Mouse (Mus musculus) midbrain, embryonic 10.5 days (tissue): ENCODE results near the gene Shank1. TPM values are rescaled to one million over a fixed set of nuclear protein-coding genes. Genes with fewer than 3 reads are reported as not detected.
A peak's percentile ranks its signal among the peaks of the same experiment; 100 is the strongest.

Source experiments
- DNase-seq: peaks from one replicate; pipeline ENCODE4 v3.0.0-alpha.2; 2017; ENCODE audit warnings: low spot score
- H3K27ac ChIP-seq: fragments of 300-500 bp; sonication (generic); replicated peaks from 2 replicates; pipeline ENCODE4 v1.5.1; 2016; ENCODE audit warnings: mild to moderate bottlenecking
- H3K27me3 ChIP-seq: fragments of 300-500 bp; sonication (generic); 2 replicates; pipeline ENCODE4 v1.6.1; 2016; ENCODE audit warnings: low read depth, mild to moderate bottlenecking; ENCODE audit not compliant: poor library complexity, severe bottlenecking
- H3K36me3 ChIP-seq: fragments of 300-500 bp; sonication (generic); 2 replicates; pipeline ENCODE4 v1.6.1; 2016; ENCODE audit warnings: mild to moderate bottlenecking, moderate library complexity
- H3K4me1 ChIP-seq: fragments of 300-500 bp; sonication (generic); 2 replicates; pipeline ENCODE4 v1.6.1; 2016
- H3K4me3 ChIP-seq: fragments of 300-500 bp; sonication (generic); 2 replicates; pipeline ENCODE4 v1.5.1; 2016; ENCODE audit warnings: mild to moderate bottlenecking, moderate library complexity
- H3K9me3 ChIP-seq: fragments of 300-500 bp; sonication (generic); replicated peaks from 2 replicates; pipeline ENCODE4 v1.6.1; 2016; ENCODE audit warnings: mild to moderate bottlenecking
- WGBS: fragments of 180-500 bp; shearing (Covaris S2); methylation state at CpG from one replicate; pipeline ENCODE4 v1.1.7; 2016; 5-methylcytosine and 5-hydroxymethylcytosine counted together
- polyA plus RNA-seq: library from polyadenylated mRNA; unstranded; fragments of >200 nt; fragmentation: Nextera tagmentation; extraction: Ambion mirVana; gene quantifications from 2 replicates; pipeline ENCODE4 v1.2.1, GENCODE M21; 2016

Gene Shank1
- polyA plus RNA-seq, 1 experiment from 2014 or later: 1.5 TPM

DNA sequence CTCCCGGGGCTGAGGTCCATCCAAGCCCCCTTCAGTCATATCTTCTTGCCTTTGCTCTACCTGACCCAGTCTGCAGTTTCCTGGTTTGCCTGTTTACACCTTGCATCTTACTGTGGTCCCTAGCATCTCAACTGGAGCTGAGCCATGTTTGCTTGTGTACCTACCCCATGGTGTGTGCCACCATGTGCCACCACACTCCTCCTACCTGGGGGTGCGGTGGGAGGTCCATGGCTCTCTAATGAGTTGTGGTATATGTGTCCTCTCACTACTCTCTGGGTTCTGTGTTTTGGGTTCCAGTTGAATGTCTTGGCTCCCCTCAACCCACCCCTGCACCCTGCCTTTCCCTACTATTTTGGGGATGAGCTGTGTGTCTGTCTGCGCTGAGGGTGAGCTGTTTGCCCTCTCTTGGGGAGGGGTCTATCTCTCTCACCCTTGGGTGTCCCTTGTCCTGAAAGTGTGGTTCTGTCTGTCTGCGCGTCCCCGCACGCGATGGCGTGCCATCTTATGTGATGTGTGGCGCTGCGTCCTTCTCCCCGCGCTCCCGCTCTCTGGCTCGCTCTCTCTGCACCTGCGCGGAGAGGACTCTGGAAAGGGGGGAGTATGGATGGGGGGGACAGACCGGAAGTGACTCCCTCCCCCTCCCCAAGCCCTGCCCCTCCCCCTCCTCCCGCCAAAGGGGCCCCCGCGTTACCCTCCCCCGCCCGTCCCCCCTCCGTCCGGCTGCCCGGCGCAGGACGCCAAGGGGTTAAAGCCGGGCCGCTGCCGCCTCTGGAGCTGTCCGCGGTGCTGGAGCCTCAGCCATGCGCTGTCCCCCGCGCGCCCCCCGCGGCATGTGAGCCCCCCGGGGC is 25.2 kb downstream of the Shank1 start:
- Histone ChIP-seq H3K4me1 (peaks cover 25% of the 10 kb centered on the region), H3K4me3 (peak overlapping the region; percentile 65), H3K36me3 (no peaks in the 10 kb centered on the region), H3K27me3 (peaks cover 73% of the 10 kb centered on the region), H3K27ac (peak overlapping the region; percentile 70), H3K9me3 (no peaks in the 10 kb centered on the region)
- 4% methylated on average over 30 of the region's 40 CpGs for WGBS
- peak; percentile 64 for DNase-seq

DNA sequence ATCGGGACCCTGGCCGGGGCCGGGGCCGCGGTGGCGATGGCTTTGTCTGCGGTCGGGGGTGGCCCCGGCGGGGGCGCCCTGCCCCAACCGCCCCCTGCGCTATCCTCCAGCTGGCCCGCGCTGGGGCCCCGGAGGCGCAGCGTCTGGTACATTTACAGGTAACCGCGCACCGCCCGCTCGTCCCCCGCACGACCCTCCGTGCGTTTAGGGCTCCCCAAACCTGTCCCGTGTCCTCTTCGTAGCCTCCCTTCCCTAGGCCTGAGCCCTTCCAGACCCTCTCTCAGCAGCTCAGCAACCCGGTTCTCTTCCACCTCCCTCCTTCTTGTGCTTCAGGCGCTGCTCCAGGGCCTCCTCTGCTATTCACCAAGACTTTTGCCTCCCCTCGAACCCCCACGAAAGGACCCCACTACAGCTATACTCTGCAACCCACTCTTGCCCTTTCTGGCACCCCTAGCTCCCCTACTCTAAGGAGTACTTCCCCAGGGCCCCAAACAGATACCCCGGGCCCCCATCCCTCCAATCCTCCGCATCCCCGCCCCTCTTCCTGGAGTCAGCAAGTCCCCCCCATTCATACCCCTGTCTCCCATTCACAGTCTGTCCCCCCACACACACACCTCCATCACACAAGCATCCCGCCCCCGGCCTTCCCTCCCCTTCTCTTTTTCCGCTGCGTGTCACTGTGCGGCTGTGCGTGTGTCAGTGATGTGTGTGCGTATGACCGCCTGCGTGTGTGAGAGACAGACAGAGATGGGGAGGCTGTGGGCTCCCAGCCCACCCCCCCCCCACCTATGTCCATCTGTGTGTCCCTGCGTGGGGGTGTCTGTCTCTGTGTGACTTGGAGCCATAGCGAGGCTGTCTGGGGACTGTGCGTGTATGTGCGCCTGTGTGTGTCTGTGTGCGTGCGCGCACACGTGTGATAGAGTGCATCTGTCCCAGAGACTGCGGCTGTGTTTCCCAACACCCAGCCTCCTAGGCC is 26.3 kb downstream of the Shank1 start:
- H3K27ac ChIP-seq: peak overlapping the region; percentile 70
- H3K4me3 ChIP-seq: peak overlapping the region; percentile 65
- 2% methylated on average over 52 of the region's 54 CpGs for WGBS
- H3K4me1 ChIP-seq: peaks cover 25% of the 10 kb centered on the region
- no peaks in the 10 kb centered on the region for H3K9me3 ChIP-seq
- no peaks in the 10 kb centered on the region for H3K36me3 ChIP-seq
- peak; percentile 21 for DNase-seq
- peaks cover 84% of the 10 kb centered on the region for H3K27me3 ChIP-seq

DNA sequence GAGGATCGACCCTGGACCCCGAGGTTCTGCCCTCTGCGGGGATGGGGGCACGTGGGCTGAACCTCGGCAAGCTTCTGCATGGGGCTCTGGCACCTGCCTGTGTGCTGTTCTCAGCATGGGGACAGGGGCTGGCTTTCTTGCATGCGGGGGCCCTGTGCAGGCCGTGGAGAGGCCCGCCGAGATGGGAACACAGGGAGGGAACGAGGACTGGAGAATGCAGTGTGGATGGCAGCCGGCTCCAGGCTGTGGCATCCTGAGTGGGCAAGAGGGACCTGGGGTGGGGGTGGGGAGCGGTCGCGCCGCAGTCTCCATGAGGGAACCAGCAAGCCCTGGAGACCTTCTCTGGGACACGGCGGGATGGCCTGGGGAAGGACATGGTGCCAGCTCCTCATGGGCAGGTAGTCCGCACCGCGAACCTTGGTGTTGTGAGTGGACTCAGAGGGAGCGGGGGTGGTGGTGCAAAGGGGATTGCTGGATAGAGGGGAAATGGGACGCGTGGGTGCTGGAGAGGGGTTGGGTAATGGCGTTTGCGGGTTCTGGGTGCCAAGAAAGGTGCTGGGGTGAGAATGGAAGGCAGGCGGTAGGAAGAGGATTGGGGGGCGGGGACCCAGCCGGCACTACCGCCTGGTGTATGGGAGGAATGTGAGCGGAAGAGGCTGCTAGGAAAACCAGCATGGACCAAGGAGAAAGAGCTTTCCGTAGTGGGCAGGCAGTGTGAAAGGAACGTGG is 27.2 kb downstream of the Shank1 start:
- Histone ChIP-seq H3K36me3 (no peaks in the 10 kb centered on the region), H3K27ac (no peak overlapping the region), H3K9me3 (no peaks in the 10 kb centered on the region), H3K4me1 (peaks cover 25% of the 10 kb centered on the region), H3K4me3 (peak overlapping the region; percentile 65), H3K27me3 (peaks cover 92% of the 10 kb centered on the region)
- 4% methylated on average over 32 of the region's 32 CpGs for WGBS
- no peak for DNase-seq

DNA sequence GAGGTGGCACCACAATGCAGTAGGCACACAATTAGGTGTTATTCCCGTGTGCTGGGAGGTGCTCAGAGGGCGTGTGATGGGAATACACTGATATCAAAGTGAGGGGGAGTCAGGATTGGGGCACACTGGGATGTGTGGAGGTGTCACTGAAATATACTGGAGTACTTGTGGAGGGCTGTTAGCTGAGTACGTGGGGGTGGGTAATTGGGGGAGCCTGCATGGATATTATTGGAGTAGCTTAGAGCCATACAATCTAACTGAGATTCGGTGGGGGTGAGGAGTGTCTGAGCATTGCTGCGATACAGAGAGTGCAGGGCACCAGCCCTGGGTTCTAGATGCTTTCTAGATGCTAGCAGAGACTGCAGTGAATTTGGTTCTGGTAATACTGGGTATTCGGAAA is 30.2 kb downstream of the Shank1 start:
- 78% methylated on average over 6 of the region's 6 CpGs for whole genome bisulfite sequencing
- Histone ChIP-seq H3K27ac (no peak overlapping the region), H3K27me3 (peaks cover 89% of the 10 kb centered on the region), H3K4me3 (no peak overlapping the region), H3K9me3 (no peaks in the 10 kb centered on the region), H3K4me1 (peaks cover 34% of the 10 kb centered on the region), H3K36me3 (peaks cover 9% of the 10 kb centered on the region; the same call in 1 of the 2 replicates)
- no peak for DNase-seq

DNA sequence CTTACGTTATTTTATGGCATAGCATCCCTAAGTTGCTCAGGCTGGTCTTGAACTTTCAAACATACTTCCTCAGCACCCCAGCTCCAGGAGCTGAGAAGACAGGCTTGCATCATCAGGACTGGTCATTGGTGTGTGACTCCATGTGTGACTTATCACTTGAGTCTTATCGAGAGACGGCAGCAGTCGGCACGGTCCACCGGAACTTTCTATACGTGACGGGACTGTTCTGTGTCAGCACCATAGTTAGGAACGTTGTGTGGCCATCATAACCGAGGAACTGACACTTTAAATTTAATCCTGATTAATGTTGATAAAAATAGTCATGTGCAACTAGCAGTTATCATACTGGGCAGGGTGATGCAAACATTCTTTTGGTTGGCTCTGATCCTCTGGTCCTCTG is 31.1 kb downstream of the Shank1 start:
- Histone ChIP-seq H3K27me3 (peaks cover 80% of the 10 kb centered on the region), H3K36me3 (peaks cover 15% of the 10 kb centered on the region; the same call in 1 of the 2 replicates), H3K27ac (no peak overlapping the region), H3K9me3 (no peaks in the 10 kb centered on the region), H3K4me1 (peaks cover 25% of the 10 kb centered on the region), H3K4me3 (no peak overlapping the region)
- 92% methylated on average over 10 of the region's 10 CpGs for WGBS
- no peak for DNase-seq

DNA sequence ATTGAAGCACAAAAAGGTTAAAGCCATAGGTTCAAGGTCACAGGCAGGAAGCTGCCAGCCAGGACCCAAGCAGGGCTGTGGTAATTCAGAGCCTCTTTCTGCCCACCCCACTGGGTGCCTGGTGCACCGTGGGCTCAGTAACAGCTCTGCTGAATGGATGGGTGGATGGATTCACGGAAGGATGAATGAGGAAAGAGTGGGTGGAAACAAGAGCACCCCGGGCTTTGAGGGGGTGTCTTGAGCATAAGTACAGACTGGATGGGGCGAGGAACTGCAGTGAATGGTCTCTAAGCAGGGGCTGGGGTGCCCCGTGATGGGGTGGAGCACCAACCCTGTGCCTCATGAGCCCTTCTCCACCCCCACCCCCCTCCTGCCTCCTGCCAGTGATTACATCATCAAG is 31.7 kb downstream of the Shank1 start:
- no peak for DNase-seq
- no peaks in the 10 kb centered on the region for H3K9me3 ChIP-seq
- H3K27ac ChIP-seq: no peak overlapping the region
- H3K4me1 ChIP-seq: peaks cover 19% of the 10 kb centered on the region
- 69% methylated on average over 5 of the region's 5 CpGs for WGBS
- peaks cover 15% of the 10 kb centered on the region; the same call in 1 of the 2 replicates for H3K36me3 ChIP-seq
- peaks cover 74% of the 10 kb centered on the region for H3K27me3 ChIP-seq
- H3K4me3 ChIP-seq: no peak overlapping the region

DNA sequence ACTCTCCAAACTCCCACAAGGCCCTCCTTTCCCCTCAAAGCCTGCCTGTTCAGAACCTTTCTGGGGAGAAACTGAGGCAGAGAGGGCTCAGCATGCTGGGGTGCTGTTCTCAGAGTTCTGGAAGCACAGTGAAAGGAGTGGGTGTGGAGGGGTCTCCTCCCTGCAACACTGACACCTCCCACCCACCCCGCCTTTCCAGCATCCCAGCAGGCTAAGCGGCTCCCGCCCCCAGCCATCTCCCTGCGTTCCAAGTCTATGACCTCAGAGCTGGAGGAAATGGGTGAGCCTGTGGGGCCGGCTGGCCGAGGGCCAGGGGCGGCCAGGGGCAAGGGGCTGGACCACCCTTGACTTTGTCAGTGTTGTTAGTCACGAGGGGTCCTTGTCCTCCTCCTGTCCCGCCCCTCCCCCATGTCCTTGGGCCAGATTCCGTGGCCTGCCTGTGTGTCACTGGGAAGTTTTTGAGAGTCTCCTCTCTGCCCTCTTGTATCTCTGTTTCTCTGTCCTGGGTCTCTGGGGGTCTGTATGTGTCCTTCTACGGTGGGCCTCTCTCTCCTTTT is 33.5 kb downstream of the Shank1 start:
- Histone ChIP-seq H3K27ac (0 out of 2 replicates have a peak overlapping the region, but pooled peaks have one; percentile 23), H3K4me1 (peaks cover 10% of the 10 kb centered on the region), H3K27me3 (peaks cover 73% of the 10 kb centered on the region), H3K4me3 (no peak overlapping the region), H3K36me3 (peaks cover 15% of the 10 kb centered on the region; the same call in 1 of the 2 replicates), H3K9me3 (no peaks in the 10 kb centered on the region)
- WGBS: 32% methylated on average over 11 of the region's 11 CpGs
- no peak for DNase-seq

DNA sequence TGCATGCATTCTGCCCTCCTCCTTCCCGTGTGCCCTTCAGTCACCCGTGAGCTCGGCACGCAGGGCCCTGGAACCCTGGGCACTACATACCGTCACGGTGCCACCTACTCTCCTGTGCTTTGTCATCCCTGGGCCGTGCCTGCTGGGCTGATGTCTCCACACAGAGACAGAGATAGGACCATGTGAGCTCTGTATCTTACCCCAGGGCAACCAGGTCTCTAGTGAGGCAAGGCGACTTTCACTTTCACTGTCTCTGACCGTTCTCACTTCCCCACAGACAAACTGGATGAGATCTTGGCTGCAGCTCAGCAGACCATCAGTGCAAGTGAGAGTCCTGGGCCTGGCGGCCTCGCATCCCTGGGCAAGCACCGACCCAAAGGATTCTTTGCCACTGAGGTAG is 34.6 kb downstream of the Shank1 start:
- Histone ChIP-seq H3K4me1 (peaks cover 10% of the 10 kb centered on the region), H3K4me3 (no peak overlapping the region), H3K27ac (no peak overlapping the region), H3K9me3 (no peaks in the 10 kb centered on the region), H3K27me3 (peaks cover 73% of the 10 kb centered on the region), H3K36me3 (peaks cover 15% of the 10 kb centered on the region; the same call in 1 of the 2 replicates)
- WGBS: 76% methylated on average over 12 of the region's 12 CpGs
- DNase-seq: no peak

DNA sequence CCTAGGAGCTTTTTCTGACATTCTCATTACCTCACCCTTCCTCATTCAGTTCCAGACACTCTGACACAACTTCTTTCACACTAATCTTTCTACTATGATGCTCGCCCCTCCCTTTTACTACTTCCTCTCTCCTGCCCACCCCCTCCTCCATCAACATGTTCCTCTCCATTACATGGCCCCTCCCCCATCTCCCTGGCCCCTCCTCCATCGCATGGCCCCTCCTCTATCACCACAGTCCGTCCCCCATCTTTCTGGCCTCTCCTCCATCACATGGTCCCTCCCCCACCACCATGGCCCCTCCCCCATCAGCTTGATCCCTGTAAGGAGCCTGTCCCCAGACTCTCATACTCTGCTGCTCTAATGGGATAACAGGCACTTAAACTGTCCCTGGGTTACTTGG is 39.0 kb downstream of the Shank1 start:
- Histone ChIP-seq H3K9me3 (no peaks in the 10 kb centered on the region), H3K27ac (no peak overlapping the region), H3K36me3 (peaks cover 15% of the 10 kb centered on the region; the same call in 1 of the 2 replicates), H3K4me1 (peaks cover 40% of the 10 kb centered on the region), H3K27me3 (peaks cover 78% of the 10 kb centered on the region), H3K4me3 (no peak overlapping the region)
- 24% methylated on average over 3 of the region's 3 CpGs for WGBS
- no peak for DNase-seq

DNA sequence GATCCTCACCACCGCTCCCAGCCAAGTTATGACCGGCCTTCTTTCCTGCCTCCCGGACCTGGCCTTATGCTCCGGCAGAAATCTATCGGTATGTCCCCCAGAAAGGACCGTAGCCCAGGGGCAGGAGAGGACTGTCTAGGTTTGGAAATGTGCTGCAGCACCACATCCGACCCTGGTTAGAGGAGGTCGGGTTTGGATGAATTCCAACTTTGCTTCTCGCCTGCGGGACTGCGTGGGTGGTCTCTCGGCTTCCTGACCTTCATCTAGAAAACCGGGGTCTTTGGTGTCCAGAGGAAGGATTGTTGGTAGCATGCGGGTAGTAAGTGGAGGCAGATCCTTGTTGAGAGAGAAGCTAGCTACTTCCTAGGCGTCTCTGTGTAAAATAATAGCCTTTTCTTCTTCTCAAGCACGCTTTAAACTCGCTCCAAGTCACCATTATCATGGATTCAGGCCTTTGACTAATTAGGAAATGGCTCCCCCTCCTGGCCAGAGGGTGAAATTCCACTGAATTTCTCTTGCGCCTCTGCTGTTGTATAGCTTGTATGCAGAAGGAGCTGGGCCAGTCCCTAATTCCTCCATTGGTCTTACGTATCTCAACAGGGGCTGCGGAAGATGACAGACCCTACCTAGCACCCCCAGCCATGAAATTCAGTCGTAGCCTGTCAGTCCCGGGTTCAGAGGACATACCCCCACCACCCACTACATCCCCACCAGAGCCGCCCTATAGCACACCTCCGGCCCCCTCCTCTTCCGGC is 41.1 kb downstream of the Shank1 start:
- DNase-seq: peak; percentile 89
- 6% methylated on average over 25 of the region's 25 CpGs for WGBS
- Histone ChIP-seq H3K36me3 (no peaks in the 10 kb centered on the region), H3K9me3 (no peaks in the 10 kb centered on the region), H3K27ac (peak overlapping the region; percentile 66), H3K4me3 (peak overlapping the region; percentile 46), H3K27me3 (peaks cover 93% of the 10 kb centered on the region), H3K4me1 (peaks cover 55% of the 10 kb centered on the region)
